Mouse (Mus musculus) olfactory bulb, adult 2 months (tissue): ENCODE data around the gene Supt6.

Experiments
- CTCF ChIP-seq: fragments of 200-500 bp; IDR thresholded peaks from 2 replicates; pipeline ENCODE4 v1.5.1; 2012; ENCODE audit warnings: low read depth, mild to moderate bottlenecking, low read length, moderate library complexity; ENCODE audit not compliant: insufficient read depth
- POLR2A ChIP-seq: fragments of 200-500 bp; IDR thresholded peaks from 2 replicates; pipeline ENCODE4 v1.6.1; 2012; ENCODE audit warnings: mild to moderate bottlenecking, low read depth, low read length, moderate library complexity; ENCODE audit not compliant: insufficient read depth

DNA sequence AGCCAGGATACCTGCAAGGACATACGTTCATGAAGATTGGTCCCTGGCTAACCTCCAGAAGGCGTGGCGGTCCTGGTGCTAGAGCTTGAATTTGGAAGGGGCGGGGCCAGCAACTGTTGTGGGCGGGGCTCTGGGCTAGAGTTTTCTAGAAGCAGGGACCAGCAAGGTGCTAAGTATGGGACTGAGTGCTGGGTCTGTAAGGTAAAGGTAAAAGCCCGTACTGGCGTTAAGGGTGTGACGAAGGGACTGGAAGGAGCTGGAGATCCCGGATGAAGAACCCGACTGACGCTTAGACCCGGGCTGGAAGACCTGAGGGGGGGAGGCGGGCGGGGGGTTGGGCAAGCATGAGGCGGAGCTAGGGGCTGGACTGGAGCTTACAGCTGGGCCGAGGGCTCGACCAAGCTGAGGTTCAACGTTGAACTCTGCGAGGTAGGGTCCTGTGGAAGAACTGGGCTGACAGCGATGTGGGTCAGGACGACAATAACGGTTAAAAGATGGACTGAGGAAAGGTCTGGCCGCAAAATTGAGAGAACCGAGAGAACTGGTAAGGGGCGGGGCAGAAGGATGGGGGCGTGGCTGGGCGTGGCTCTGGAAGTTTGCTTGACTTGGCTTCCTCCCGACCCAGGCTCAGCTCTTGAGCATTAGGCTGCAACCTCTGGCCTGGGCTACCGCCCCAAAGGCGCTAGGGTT lies 51.2 kb downstream of the Supt6 start:
- TF ChIP-seq POLR2A (no peak), CTCF (no peak)
